Comparison of ENCODE assay signal across 9 mouse cellular contexts in genomic region chr8:124925544-124926266, GRCm38 (mm10). TPM values are rescaled to one million over a fixed set of nuclear protein-coding genes. Genes with fewer than 3 reads are reported as not detected.
A peak's percentile ranks its signal among the peaks of the same experiment; 100 is the strongest.
DNase-seq lines count a peak whose midpoint lies in the region; ATAC-seq lines count a peak whose summit lies in the region.
"Had no signal": no experiment of that assay in that cellular context is flagged by ENCODE, and none has a peak within 500 bp of the region (broad histone marks: within the 10 kb centered on the region; RNA-seq: fewer than 3 reads in every experiment).

No protein-coding gene starts in this region.

- no peak for DNase-seq in heart, postnatal 4 days
- peak; percentile 52 for DNase-seq in 416B (ENCODE audit: low read depth)
- DNase-seq in retina, postnatal 1 day, result no peak
- no peak for DNase-seq in urinary bladder, postnatal 36 days (ENCODE audit: low spot score in 2 of 2)
- no peak for DNase-seq in urinary bladder, adult 18-20 months (ENCODE audit: low spot score in 2 of 2)

- no peaks in the 10 kb centered on the region for H3K36me3 ChIP-seq in heart, embryonic 16.5 days (ENCODE audit: control insufficient read depth, insufficient read depth)
- no peaks in the 10 kb centered on the region for H3K36me3 ChIP-seq in macrophage (ENCODE audit: inconsistent target)

- 0 out of 2 replicates have a peak, but pooled peaks have one; percentile 7 for ATAC-seq in heart, embryonic 16.5 days (replicated peaks; ENCODE audit: extremely low read depth, insufficient read depth, low FRiP score)

- H3K4me2 ChIP-seq in heart, embryonic 16.5 days (ENCODE audit: low read depth, low read length), result no peak overlapping the region; the same call in 1 of the 2 replicates
- H3K4me2 ChIP-seq: neural tube, embryonic 12.5 days had no signal

- WGBS in heart, embryonic 16.5 days, result 28% methylated on average over 14 of the region's 14 CpGs
- 41% methylated on average over 14 of the region's 14 CpGs for WGBS in macrophage (ENCODE audit: missing documents)

- H3K27me3 ChIP-seq in heart, embryonic 16.5 days (ENCODE audit: control insufficient read depth, insufficient read depth, low read length), result no peaks in the 10 kb centered on the region
- H3K27me3 ChIP-seq: neural tube, embryonic 12.5 days had no signal

- H3K9ac ChIP-seq in heart, embryonic 16.5 days (ENCODE audit: low read length), result peak overlapping the region; percentile 45
- H3K9ac ChIP-seq: neural tube, embryonic 12.5 days had no signal

- H3K9me3 ChIP-seq in heart, embryonic 16.5 days (replicated peaks; ENCODE audit: control insufficient read depth, low read length), result no peaks in the 10 kb centered on the region
- H3K9me3 ChIP-seq: neural tube, embryonic 12.5 days had no signal

- no peak overlapping the region for H3K4me3 ChIP-seq in heart, embryonic 16.5 days (ENCODE audit: low read length)
- no peak overlapping the region for H3K4me3 ChIP-seq in brown adipose tissue, adult 24 weeks (ENCODE audit: insufficient read depth, low read depth, low read length)
- no peak overlapping the region for H3K4me3 ChIP-seq in macrophage (ENCODE audit: inconsistent target)
- H3K4me3 ChIP-seq: neural tube, embryonic 12.5 days had no signal

- H3K4me1 ChIP-seq in heart, embryonic 16.5 days (ENCODE audit: control insufficient read depth, insufficient read depth, low read length), result peaks cover 81% of the 10 kb centered on the region
- peaks cover 75% of the 10 kb centered on the region for H3K4me1 ChIP-seq in brown adipose tissue, adult 24 weeks (ENCODE audit: control insufficient read depth, insufficient read depth, insufficient read length, low read length)
- H3K4me1 ChIP-seq: neural tube, embryonic 12.5 days had no signal

- H3K79me2 ChIP-seq in macrophage (ENCODE audit: inconsistent target), result peaks cover 93% of the 10 kb centered on the region

- H3K27ac ChIP-seq in heart, embryonic 16.5 days (ENCODE audit: low read length), result peak overlapping the region; percentile 83
- peak overlapping the region; percentile 98 for H3K27ac ChIP-seq in brown adipose tissue, adult 24 weeks (replicated peaks; ENCODE audit: low read depth, low read length)
- H3K27ac ChIP-seq in macrophage, result peak overlapping the region; percentile 10; the same call in 1 of the 2 replicates
- H3K27ac ChIP-seq: neural tube, embryonic 12.5 days had no signal

RNA-seq across cellular contexts. Expression of gene Egln1, which starts 23.4 kb away (rescaled TPM):
- 17.8 and 19.5 TPM in 2 replicates for polyA plus RNA-seq in heart, embryonic 16.5 days (2015; fragmentation: Nextera tagmentation; extraction: Ambion mirVana)
- total RNA-seq in heart, postnatal 4 days (2021), result 100 to 1,000 TPM; 112 to 115 TPM
- polyA plus RNA-seq in brown adipose tissue, adult 24 weeks (2012; ENCODE audit: insufficient read depth, insufficient read length, missing spikeins), result 134 and 142 TPM in 2 replicates
- 1 to 10 TPM in 21 of 26 experiments, under 1 TPM in 5; 0.66 to 8.2 (median 4.0) TPM for total RNA-seq in macrophage (2018; cell fraction: chromatin; rRNA removed)
- 10 to 100 TPM; 10.2 to 26.2 (median 15.4) TPM for total RNA-seq in macrophage (2018; cell fraction: cytosol; rRNA removed)
- 10 to 100 TPM in 11 of 26 experiments, 1 to 10 TPM in 15; 4.6 to 20.1 (median 9.1) TPM for total RNA-seq in macrophage (2018; cell fraction: nucleus; rRNA removed)
- 16.9 to 25.1 TPM (median 21.7 TPM) in 3 replicates for polyA plus RNA-seq in macrophage (2018)

RNA-seq across cellular contexts. Expression of gene Sprtn, which starts 28.0 kb away (rescaled TPM):
- polyA plus RNA-seq in heart, embryonic 16.5 days (2015; fragmentation: Nextera tagmentation; extraction: Ambion mirVana), result 8.3 and 8.5 TPM in 2 replicates
- total RNA-seq in heart, postnatal 4 days (2021), result 10 to 100 TPM; 19.4 to 21.3 TPM
- polyA plus RNA-seq in brown adipose tissue, adult 24 weeks (2012; ENCODE audit: insufficient read depth, insufficient read length, missing spikeins), result 10.2 and 14.9 TPM in 2 replicates
- 10 to 100 TPM in 25 of 26 experiments, 1 to 10 TPM in 1; 9.3 to 47.1 (median 27.5) TPM for total RNA-seq in macrophage (2018; cell fraction: chromatin; rRNA removed)
- 10 to 100 TPM; 11.4 to 19.2 (median 15.5) TPM for total RNA-seq in macrophage (2018; cell fraction: cytosol; rRNA removed)
- 10 to 100 TPM; 13.0 to 38.1 (median 27.0) TPM for total RNA-seq in macrophage (2018; cell fraction: nucleus; rRNA removed)
- 11.4 to 15.2 TPM (median 12.6 TPM) in 3 replicates for polyA plus RNA-seq in macrophage (2018)

RNA-seq across cellular contexts. Expression of gene Exoc8, which starts 28.2 kb away (rescaled TPM):
- 6.9 and 7.3 TPM in 2 replicates for polyA plus RNA-seq in heart, embryonic 16.5 days (2015; fragmentation: Nextera tagmentation; extraction: Ambion mirVana)
- total RNA-seq in heart, postnatal 4 days (2021), result 10 to 100 TPM; 15.6 to 16.9 TPM
- 9.7 and 13.5 TPM in 2 replicates for polyA plus RNA-seq in brown adipose tissue, adult 24 weeks (2012; ENCODE audit: insufficient read depth, insufficient read length, missing spikeins)
- total RNA-seq in macrophage (2018; cell fraction: chromatin; rRNA removed), result 10 to 100 TPM in 17 of 26 experiments, 1 to 10 TPM in 9; 1.6 to 28.9 (median 11.0) TPM
- total RNA-seq in macrophage (2018; cell fraction: cytosol; rRNA removed), result 10 to 100 TPM; 10.7 to 27.2 (median 17.8) TPM
- 10 to 100 TPM in 24 of 26 experiments, 1 to 10 TPM in 2; 8.6 to 32.9 (median 17.3) TPM for total RNA-seq in macrophage (2018; cell fraction: nucleus; rRNA removed)
- 8.3 to 14.5 TPM (median 12.6 TPM) in 3 replicates for polyA plus RNA-seq in macrophage (2018)

Comparison
In these comparisons a context has a peak if more than half of its experiments do, and no peak if none do; other contexts are left out.
1. H3K27ac ChIP-seq: peak in every context shown above with its lines; median percentile 98 in brown adipose tissue, adult 24 weeks; 83 in heart, embryonic 16.5 days; 10 in macrophage.